Mouse (Mus musculus): ENCODE measurements around the gene Six1.

Gene Six1

DNA sequence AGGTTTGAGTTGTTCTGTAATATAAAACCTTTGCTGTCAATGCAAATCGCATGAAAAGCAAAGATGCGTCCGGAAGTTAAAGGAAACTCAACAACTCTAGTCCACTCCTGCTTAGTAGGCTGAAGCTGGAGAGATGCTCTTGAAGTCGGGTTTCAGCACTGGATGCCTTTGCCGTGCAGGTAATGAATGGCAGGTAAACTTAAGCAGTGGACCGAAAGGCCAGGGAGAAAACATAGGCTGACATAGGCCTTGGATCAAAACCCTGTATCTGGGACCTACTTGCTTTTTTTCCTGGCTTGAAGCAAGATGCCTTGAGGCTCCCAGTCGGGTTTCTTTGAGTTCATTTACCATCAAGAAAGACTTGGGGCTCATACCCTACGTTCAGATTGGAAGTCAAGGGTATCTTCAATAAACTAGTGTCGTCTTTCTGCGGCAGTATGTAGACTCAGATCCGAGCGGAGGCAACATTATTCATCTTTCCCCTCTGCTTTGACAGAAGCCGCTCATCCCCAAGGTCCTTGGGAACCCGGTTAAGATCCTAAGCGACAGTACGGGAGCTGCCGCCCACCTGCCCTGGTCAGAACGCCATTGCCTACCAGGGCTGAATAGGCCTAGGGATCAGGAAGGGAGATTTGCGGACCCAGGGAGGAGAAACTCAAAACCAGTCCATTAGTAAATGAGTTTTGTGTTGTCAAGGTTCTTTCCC is 4.0 kb downstream of the Six1 start:
- no peak for DNase-seq

DNA sequence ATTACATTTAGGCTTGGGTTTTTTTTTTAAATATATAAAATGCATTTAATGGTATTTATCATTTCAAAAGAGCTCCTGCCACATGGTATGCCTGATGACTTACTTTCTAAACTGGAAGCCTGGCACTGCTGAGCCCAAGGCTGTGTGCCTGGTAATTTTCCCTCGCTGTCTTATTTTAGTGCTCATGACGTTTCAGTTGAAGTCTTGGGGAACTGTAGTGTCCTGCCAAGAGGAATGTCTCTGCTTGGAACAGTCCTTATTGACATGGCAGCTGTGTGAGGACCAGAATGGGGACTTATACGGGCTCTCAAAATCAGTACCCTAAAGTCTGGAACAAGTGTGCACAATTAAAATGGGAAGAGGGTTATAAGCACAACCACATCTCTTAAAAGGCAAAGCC is 5.2 kb downstream of the Six1 start:
- DNase-seq: no peak

- DNase-seq: no peak
Measured at GRCm38 (mm10) chr12:73047576-73047975, 6.1 kb downstream of the Six1 start.

DNA sequence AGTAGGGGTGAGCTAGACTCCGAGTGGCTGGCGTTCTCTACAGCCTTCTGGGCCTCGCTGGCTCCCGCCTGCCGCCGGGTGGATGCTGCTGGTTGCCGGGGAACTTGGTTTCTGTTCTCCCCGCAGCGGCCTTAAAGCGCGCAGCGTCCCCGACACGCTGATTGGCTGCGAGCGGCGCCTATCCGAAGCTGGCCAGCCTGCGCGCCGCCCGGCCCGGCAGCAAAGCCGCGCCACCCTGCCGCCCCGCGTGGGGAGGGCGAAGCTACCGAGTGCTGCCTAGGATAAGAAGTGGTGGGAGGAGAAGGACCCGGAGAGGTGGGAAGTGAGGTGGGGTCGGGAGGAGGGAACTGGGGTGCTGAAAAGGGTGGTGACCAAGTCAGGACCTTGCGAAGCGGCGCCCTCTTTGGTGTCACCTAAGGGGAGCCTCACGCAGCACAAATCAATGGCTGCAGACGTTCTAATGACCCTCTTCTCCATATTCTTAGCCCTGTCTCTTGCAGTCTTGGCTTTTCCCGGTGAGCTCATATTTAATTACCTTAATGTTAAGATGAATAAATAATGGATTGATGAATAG is 7.0 kb downstream of the Six1 start:
- no peak for DNase-seq

DNA sequence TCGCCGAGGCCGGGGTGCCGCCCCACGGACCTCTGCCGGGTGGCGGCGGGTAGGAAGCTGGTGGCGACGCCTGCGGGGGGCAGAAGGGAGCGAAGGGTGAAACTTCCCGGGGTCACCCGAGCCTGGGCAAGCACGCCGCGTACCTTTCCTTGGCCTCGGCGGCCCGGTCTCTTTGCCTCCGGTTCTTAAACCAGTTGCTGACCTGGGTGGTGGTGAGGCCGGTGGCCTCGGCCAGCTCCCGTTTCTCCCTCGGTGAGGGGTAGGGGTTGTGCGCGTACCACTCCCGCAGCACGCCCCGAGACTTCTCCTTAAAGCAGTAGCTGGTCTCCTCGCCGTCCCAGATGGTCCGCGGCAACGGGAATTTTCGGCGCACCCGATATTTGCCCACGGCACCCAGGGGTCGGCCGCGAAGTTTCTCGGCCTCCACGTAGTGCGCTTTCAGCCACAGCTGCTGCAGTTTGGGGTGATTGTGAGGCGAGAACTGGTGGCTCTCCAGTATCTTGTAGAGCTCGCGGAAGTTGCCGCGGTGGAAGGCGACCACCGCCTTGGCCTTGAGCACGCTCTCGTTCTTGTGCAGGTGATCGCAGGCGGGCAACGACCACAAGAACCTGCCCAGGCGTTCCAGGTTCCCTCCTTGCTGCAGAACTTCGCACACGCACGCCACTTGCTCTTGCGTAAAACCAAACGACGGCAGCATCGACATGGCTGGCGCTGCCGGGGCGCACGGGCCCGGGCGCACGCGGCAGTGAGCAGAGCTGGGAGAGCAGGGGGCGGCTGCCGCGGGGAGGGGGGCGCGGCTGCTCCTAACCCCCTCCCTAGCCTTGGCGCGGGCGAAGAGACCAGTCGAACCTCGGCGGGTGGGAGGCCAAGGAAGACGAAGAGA is 7.7 kb downstream of the Six1 start:
- no peak for DNase-seq

DNA sequence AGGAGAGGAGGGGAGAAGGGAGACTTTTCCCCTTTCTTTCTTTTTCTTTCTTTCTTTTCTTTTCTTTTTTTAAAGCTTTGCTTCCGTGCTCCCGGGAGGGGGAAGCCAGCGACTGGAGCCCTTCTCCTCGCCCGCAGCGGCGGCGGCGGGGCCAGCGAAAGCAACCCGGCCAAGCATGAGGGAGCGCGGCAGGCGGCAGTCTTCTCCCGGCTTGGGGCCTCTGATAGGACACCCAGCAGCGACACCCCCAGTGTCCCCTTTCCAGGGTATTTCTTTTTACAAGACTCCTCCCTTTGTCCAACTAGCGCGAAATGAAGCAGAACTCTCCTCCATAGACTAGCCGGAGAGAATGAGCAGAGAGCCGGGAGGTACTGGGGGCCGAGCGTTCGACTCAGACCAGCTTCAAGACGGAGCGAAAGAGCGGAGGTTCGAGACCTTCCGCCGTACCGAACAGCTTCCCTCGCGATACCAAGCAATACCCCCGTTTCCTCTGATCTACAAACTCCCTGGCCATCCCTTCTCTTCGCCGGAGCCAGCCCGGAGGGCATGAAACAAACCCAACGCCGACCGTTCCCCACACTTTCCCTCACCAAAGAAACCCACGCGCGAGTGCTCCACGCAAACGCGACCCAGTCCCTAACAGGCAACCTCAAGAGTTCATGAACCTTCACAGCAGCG is 8.5 kb downstream of the Six1 start:
- DNase-seq: no peak

DNA sequence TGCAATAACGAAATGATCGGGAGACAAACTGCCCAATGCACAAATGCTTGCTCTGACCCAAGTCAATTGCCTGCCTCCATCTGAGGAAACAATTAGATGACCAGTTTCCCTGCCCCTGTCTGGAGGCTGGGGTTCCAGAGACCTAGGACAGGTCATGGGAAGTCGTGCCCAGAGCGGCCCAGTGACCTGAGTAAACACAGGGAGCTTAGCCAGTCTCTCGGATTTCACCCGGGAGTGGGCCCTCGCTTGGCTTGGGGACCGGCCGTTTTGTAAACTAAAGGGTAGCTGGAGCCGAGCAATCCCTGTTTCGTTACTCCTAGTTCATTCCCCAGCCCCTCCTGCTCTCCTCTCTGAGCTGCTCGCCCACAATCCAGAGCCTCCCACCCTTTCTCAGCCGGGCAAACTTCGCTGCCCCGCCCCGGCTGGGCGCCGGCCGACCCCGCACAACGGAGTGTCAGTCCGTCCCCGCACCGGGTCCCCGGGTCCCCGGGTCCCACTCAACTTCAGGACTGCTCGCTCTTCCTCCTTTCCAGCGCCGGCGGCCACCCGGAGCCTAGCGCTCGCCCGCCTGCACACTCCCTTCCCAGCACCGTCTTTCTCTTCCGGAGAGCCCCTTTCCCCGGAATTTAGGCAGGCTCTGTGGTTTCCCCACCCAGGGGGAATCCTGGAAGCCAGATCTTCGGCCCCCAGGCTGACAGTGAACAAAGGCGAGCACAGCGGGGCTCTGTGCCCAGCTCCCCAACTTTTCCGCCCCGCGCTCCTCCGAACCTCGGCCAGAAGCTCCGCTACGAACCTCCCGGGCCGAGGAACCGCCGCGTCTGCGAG is 9.3 kb downstream of the Six1 start:
- no peak for DNase-seq

DNA sequence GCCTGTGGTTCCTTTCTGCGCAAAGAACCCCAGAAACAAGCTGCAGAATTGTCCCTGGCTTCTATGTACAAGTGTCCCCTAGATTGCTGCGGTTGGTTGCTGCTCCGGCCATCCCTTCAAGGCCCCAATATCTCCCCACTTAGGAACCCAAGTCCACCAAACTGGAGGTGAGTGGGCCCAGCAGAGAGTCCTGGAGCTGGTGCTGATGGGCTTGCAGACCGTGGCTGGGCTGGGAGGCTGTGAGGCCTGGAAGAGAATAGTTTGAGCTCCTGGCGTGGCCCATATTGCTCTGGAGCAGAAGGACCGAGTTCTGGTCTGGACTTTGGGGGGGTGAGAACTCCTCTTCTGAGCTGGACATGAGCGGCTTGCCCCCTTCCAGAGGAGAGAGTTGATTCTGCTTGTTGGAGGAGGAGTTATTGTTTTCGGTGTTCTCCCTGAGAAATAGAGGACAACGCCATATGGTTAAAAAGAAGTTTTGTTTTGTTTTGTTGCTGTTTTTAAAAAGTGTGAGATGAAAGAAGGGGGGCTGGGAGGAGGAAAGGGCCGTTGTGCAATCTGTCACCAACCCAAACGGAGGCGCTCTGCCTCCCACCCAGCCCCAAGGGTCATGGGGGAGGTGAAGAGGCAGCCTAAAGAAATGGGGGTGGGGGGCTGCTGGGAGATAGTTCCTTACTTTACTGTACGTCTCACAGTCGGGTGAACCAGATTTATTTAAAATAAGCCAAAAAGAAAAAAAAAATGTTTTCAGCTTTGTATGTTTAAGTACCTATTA is 10.1 kb downstream of the Six1 start:
- no peak for DNase-seq

GRCm38 (mm10) chr12:73042903-73043302 is 10.8 kb downstream of the Six1 start:
- no peak for DNase-seq

GRCm38 (mm10) chr12:73042406-73042805 is 11.3 kb downstream of the Six1 start:
- no peak for DNase-seq

DNA sequence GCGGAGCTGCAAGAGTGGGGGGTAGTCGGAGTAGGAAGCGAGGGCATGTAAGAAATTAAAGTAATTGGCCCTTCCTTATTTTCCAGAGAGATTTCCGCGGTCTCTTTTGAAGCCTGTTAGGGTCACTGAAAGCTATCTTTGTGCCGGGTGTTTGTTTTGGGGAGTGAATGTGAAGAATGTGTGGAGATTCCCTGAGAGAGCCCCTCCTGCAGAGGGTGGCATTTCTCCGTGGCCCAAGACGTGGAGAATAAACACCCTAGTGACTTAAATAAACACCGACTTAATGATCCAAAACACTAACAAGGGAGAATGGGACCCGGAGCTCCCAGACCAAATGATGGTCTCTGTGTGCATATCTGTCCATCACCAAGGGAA is 12.4 kb downstream of the Six1 start:
- DNase-seq: no peak

- no peak for DNase-seq
Measured at GRCm38 (mm10) chr12:73040563-73041255, 13.0 kb downstream of the Six1 start.

DNA sequence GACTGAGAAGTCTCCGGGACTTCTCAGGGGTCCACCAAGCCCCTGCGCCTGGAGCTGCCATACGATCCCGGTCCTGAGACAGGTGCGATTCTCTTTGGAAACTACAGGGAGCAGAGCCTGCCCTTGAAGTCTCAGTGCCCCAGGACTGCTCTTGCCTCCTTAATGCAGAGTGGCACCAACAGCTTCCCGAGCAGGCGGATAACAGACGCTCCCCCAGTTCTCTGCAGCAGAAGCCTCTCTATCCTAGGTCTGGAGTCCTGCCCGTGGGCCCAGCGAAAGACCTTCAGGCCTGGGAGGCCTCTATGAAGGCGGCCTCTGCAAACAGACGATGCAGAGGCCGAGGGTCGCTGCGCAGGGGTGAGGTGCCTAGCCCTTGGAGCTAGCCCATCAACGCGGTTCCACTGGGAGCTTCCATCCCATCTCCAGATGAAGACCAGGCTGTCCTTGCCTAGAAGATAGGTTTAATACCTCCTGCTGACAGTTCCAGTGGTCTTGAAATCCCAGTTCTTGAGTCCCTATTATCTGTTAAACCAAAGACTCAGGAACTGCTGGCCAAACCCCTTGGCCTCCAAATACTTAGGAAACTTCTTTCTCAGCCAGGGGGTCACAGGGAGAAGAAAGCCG is 13.6 kb downstream of the Six1 start:
- DNase-seq: no peak

GRCm38 (mm10) chr12:73038992-73039938 is 14.4 kb downstream of the Six1 start:
- no peak for DNase-seq

DNA sequence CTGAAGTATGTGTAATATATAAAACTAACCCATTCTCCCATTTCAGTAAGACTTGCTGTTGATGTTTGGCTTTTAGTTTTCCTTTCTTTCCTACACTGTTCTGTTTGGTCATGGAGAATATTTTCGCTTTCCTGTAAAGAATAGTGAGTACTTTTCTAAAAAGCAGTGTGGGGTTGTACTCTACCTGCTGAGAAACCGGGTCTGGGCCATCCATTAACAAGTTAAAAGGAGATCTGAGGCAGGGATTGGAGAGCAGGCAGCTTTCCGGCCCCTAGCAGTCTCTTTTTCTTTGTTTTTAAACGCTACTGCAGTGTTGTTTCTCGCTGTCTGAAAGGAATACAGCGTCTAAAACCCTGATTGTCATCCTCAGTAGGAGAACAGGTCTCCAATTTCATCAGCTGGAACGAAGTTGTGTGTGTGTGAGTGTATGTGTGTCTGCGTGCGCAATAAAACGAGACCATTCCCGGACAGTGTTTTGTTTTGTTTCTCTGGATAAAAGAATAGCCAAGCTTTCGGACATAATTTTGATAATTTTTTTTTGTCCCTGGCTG is 15.2 kb downstream of the Six1 start:
- no peak for DNase-seq

- no peak for DNase-seq
Measured at GRCm38 (mm10) chr12:73037385-73038160, 16.1 kb downstream of the Six1 start.

- DNase-seq: no peak
Measured at GRCm38 (mm10) chr12:73034901-73035895, 18.5 kb downstream of the Six1 start.

Measured in cerebellum, adult 11-12 months (tissue).